8 mouse cellular contexts compared by ENCODE assay signal in the genomic region with DNA sequence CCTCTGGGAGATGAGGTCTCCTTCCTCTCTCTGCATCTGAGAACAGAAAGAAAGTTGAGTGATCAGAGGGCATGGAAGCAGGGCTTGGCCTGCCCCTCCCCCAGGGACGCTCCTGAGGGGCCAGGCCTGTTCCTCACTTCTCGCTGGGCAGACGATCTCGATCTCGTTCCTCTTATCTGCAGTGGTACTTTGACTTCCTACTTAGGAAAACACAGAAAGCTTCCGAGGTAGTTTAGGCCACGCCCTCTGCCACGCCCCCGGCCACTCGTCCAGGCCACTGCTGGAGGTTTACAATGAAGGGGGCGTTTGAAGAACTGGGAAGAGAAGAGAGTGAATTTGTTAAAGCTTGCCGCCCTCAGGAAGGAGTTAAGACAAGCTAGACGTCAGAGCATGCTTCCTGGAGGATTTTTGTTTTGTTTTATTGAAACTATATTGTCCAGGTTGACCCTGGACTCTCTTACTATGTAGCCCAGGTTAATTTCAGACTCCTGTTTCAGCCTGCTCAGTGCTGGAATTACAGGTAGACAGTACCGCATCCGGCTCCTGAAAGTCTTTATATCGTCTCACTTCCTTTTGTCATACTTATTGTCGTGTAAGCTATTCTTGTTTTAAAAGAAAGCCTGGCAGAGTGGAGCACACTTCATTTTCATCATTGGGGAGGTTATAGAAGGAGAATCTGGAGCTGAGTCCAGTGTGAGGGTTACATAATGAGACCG. TPM values are rescaled to one million over a fixed set of nuclear protein-coding genes. Genes with fewer than 3 reads are reported as not detected.
DNase-seq lines count a peak whose midpoint lies in the region; ATAC-seq lines count a peak whose summit lies in the region.

No protein-coding gene starts in this region.

- peak overlapping the region; percentile 48 for H3K4me2 ChIP-seq in embryonic facial prominence, embryonic 14.5 days (ENCODE audit: low read depth, low read length)

- 16% methylated on average over 18 of the region's 18 CpGs for WGBS in embryonic facial prominence, embryonic 14.5 days
- WGBS in limb, embryonic 10.5 days = 17% methylated on average over 18 of the region's 18 CpGs

- peaks cover 24% of the 10 kb centered on the region for H3K4me1 ChIP-seq in embryonic facial prominence, embryonic 14.5 days (ENCODE audit: control insufficient read depth, insufficient read depth, low read length)
- peaks cover 8% of the 10 kb centered on the region for H3K4me1 ChIP-seq in limb, embryonic 10.5 days

- H3K9ac ChIP-seq in embryonic facial prominence, embryonic 14.5 days (ENCODE audit: low read depth, low read length) = 0 out of 2 replicates have a peak overlapping the region, but pooled peaks have one; percentile 42

- H3K4me3 ChIP-seq in embryonic facial prominence, embryonic 14.5 days (ENCODE audit: low read depth, low read length) = peak overlapping the region; percentile 16; the same call in 1 of the 2 replicates
- peak overlapping the region; percentile 46 for H3K4me3 ChIP-seq in limb, embryonic 10.5 days

- H3K9me3 ChIP-seq in embryonic facial prominence, embryonic 14.5 days (ENCODE audit: control insufficient read depth, low read length) = no peaks in the 10 kb centered on the region
- H3K9me3 ChIP-seq in limb, embryonic 10.5 days (replicated peaks) = no peaks in the 10 kb centered on the region

- intact Hi-C loops in heart, postnatal 14 days (cut with DNase I) = no loop called here

- no peak overlapping the region for H3K27ac ChIP-seq in embryonic facial prominence, embryonic 14.5 days (replicated peaks; ENCODE audit: low read depth, low read length)
- peak overlapping the region; percentile 39; the same call in 1 of the 2 replicates for H3K27ac ChIP-seq in limb, embryonic 10.5 days

- ATAC-seq in embryonic facial prominence, embryonic 14.5 days (ENCODE audit: low read depth) = no peak

- H3K36me3 ChIP-seq in embryonic facial prominence, embryonic 14.5 days (ENCODE audit: control insufficient read depth, insufficient read depth, low read length) = no peaks in the 10 kb centered on the region
- no peaks in the 10 kb centered on the region for H3K36me3 ChIP-seq in limb, embryonic 10.5 days

- no peaks in the 10 kb centered on the region for H3K27me3 ChIP-seq in embryonic facial prominence, embryonic 14.5 days (replicated peaks; ENCODE audit: control insufficient read depth, insufficient read depth, low read length)
- H3K27me3 ChIP-seq in limb, embryonic 10.5 days (ENCODE audit: low read depth, poor library complexity, severe bottlenecking) = peaks cover 5% of the 10 kb centered on the region; the same call in 1 of the 2 replicates

- peak; percentile 51 for DNase-seq in right cerebral cortex, postnatal 14 days
- no peak for DNase-seq in right cerebral cortex, postnatal 36 days (ENCODE audit: low spot score in 2 of 2)
- DNase-seq in embryonic facial prominence, embryonic 14.5 days (ENCODE audit: low spot score) = peak; percentile 57
- DNase-seq in heart, postnatal 14 days = peak; percentile 49 to 51
- peak; percentile 69 for DNase-seq in limb, embryonic 10.5 days (ENCODE audit: low spot score)
- peak; percentile 58 for DNase-seq in mesoderm, embryonic 11.5 days (ENCODE audit: low read depth, low spot score)
- peak; percentile 69 to 78 for DNase-seq in spleen, postnatal 4 days (ENCODE audit: low spot score in 2 of 2)
- no peak for DNase-seq in cerebellum, postnatal 4 days (ENCODE audit: low spot score in 2 of 2)

RNA-seq across cellular contexts. Expression of a gene that starts 7.4 kb away (rescaled TPM):
- polyA plus RNA-seq in embryonic facial prominence, embryonic 14.5 days (2014; fragmentation: Nextera tagmentation; extraction: Ambion mirVana) = 12.3 and 16.0 TPM in 2 replicates
- total RNA-seq in heart, postnatal 14 days (2021) = 1 to 10 TPM; 2.9 to 4.7 TPM
- 16.7 and 18.4 TPM in 2 replicates for polyA plus RNA-seq in limb, embryonic 10.5 days (2016; fragmentation: Nextera tagmentation; extraction: Ambion mirVana)

RNA-seq across cellular contexts. Expression of a gene that starts 7.6 kb away (rescaled TPM):
- 33.9 and 41.6 TPM in 2 replicates for polyA plus RNA-seq in embryonic facial prominence, embryonic 14.5 days (2014; fragmentation: Nextera tagmentation; extraction: Ambion mirVana)
- 1 to 10 TPM; 3.7 to 4.1 TPM for total RNA-seq in heart, postnatal 14 days (2021)
- 8.0 and 8.9 TPM in 2 replicates for polyA plus RNA-seq in limb, embryonic 10.5 days (2016; fragmentation: Nextera tagmentation; extraction: Ambion mirVana)

RNA-seq across cellular contexts. Expression of a gene that starts 30.4 kb away (rescaled TPM):
- 8.6 and 9.6 TPM in 2 replicates for polyA plus RNA-seq in embryonic facial prominence, embryonic 14.5 days (2014; fragmentation: Nextera tagmentation; extraction: Ambion mirVana)
- total RNA-seq in heart, postnatal 14 days (2021) = 10 to 100 TPM in 1 of 2 experiments, 1 to 10 TPM in 1; 9.7 to 10.1 TPM
- polyA plus RNA-seq in limb, embryonic 10.5 days (2016; fragmentation: Nextera tagmentation; extraction: Ambion mirVana) = 10.1 and 11.5 TPM in 2 replicates

RNA-seq across cellular contexts. Expression of a gene that starts 41.0 kb away (rescaled TPM):
- 34.7 and 39.3 TPM in 2 replicates for polyA plus RNA-seq in embryonic facial prominence, embryonic 14.5 days (2014; fragmentation: Nextera tagmentation; extraction: Ambion mirVana)
- 1 to 10 TPM in 1 of 2 experiments, under 1 TPM in 1; 0.84 to 6.1 TPM for total RNA-seq in heart, postnatal 14 days (2021)
- 1.0 and 1.5 TPM in 2 replicates for polyA plus RNA-seq in limb, embryonic 10.5 days (2016; fragmentation: Nextera tagmentation; extraction: Ambion mirVana)

RNA-seq across cellular contexts. Expression of a gene that starts 47.0 kb away (rescaled TPM):
- 8.5 and 9.3 TPM in 2 replicates for polyA plus RNA-seq in embryonic facial prominence, embryonic 14.5 days (2014; fragmentation: Nextera tagmentation; extraction: Ambion mirVana)
- total RNA-seq in heart, postnatal 14 days (2021) = 10 to 100 TPM in 1 of 2 experiments, 1 to 10 TPM in 1; 7.9 to 12.6 TPM
- polyA plus RNA-seq in limb, embryonic 10.5 days (2016; fragmentation: Nextera tagmentation; extraction: Ambion mirVana) = 0.40 and 0.81 TPM in 2 replicates

Comparison
In these comparisons a context has a peak if more than half of its experiments do, and no peak if none do; other contexts are left out.
1. DNase-seq: peak in right cerebral cortex, postnatal 14 days (single experiment), embryonic facial prominence, embryonic 14.5 days (single experiment), heart, postnatal 14 days (2 of 2), limb, embryonic 10.5 days (single experiment), mesoderm, embryonic 11.5 days (single experiment) and spleen, postnatal 4 days (2 of 2); none in right cerebral cortex, postnatal 36 days (0 of 2) and cerebellum, postnatal 4 days (0 of 2).